Mouse (Mus musculus): ENCODE measurements around the gene Gstm6. TPM values are rescaled to one million over a fixed set of nuclear protein-coding genes. Genes with fewer than 3 reads are reported as not detected.

The Gstm6 gene
- total and polyA plus RNA-seq, 2 experiments from 2014 or later = 8.7 to 12.6 TPM

DNA sequence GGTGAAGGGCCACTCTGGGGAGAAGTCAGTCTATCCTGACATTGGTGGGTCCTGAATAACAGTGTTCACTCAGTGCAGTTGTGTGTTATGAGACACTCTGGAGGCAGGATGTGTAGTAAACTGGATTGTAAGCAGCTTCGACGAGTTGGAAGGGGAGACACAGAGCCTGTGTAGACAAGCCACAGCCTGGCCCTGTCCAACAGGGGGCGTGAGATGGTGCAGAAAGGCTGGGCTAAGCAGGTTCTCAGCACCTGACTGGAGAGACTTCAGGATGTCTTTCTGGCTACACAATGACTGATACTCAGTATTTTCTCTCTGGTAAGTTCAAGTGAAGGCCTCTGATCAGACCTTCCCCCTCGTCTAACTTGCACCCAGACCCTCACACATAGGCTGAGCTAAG lies 2.2 kb upstream of the Gstm6 start:
- no peak overlapping the region for H3K4me3 ChIP-seq (ENCODE audit: low read length)
- H3K36me3 ChIP-seq (ENCODE audit: insufficient read depth, low read length) = no peaks in the 10 kb centered on the region
- H3K9me3 ChIP-seq (ENCODE audit: low read length) = no peaks in the 10 kb centered on the region
- H3K4me1 ChIP-seq (ENCODE audit: insufficient read depth, low read length) = peaks cover 3% of the 10 kb centered on the region
- H3K9ac ChIP-seq (replicated peaks; ENCODE audit: low read length) = no peak overlapping the region
- DNase-seq (ENCODE audit: low spot score) (no peak), ATAC-seq (no peak)
- no peaks in the 10 kb centered on the region for H3K27me3 ChIP-seq (ENCODE audit: insufficient read depth, low read length)
- H3K27ac ChIP-seq = no peak overlapping the region
- 63% methylated on average over 4 of the region's 4 CpGs for WGBS
- no peak overlapping the region for H3K4me2 ChIP-seq (ENCODE audit: low read depth, low read length)
- TF ChIP-seq CTCF (IDR thresholded peaks at IDR 0.05; ENCODE audit: low read depth) = no peak

DNA sequence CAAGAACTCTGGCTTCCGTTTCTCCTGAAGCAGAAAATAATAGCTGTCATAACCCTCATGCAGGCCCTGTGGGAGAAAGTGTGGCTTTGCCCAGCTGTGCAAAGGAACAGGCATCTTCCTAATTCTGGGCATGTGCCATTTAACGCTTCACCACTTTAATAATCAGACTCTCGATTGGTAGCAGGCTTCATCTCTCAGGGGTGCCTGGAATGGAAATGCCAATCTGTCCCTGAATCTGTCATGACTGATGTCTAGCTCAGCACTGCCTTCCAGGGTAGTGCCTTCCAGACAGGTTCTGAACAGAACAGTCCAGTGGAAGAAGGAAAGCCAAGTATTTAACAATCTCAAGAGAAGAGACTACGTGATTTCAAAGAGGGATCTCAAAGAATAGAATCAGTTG lies 2.3 kb downstream of the Gstm6 start:
- Histone ChIP-seq H3K4me1 (ENCODE audit: insufficient read depth, low read length) (peaks cover 8% of the 10 kb centered on the region), H3K36me3 (ENCODE audit: insufficient read depth, low read length) (no peaks in the 10 kb centered on the region), H3K27me3 (ENCODE audit: insufficient read depth, low read length) (no peaks in the 10 kb centered on the region), H3K4me3 (ENCODE audit: low read length) (no peak overlapping the region), H3K9me3 (ENCODE audit: low read length) (no peaks in the 10 kb centered on the region), H3K27ac (no peak overlapping the region), H3K9ac (replicated peaks; ENCODE audit: low read length) (no peak overlapping the region), H3K4me2 (ENCODE audit: low read depth, low read length) (no peak overlapping the region)
- 43% methylated on average over 4 of the region's 4 CpGs for WGBS
- TF ChIP-seq CTCF (IDR thresholded peaks at IDR 0.05; ENCODE audit: low read depth) = no peak
- peak; percentile 58 for DNase-seq (ENCODE audit: low spot score)
- no peak for ATAC-seq

DNA sequence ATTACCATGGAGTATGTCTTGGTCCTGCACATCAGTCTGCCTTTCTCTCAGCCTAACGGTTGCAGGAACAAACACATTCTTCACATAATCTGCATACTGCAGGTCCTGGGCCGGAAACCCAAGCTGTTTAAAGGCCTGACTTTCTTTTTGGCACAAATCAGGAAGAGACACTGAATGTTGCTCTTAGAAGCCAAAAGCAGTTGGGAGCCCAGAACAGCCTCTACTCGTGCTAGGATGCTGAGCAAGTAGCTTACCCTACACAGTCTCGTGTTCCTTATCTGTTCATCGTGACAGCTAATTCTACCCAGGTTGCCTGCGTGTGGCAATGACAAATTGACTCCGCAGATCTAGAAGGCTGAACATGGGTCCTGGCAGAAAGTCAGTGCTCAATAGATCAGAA lies 3.0 kb downstream of the Gstm6 start:
- no peak overlapping the region for H3K4me3 ChIP-seq (ENCODE audit: low read length)
- no peak for ATAC-seq
- H3K4me1 ChIP-seq (ENCODE audit: insufficient read depth, low read length) = peaks cover 8% of the 10 kb centered on the region
- no peak for DNase-seq (ENCODE audit: low spot score)
- no peaks in the 10 kb centered on the region for H3K36me3 ChIP-seq (ENCODE audit: insufficient read depth, low read length)
- H3K9me3 ChIP-seq (ENCODE audit: low read length) = no peaks in the 10 kb centered on the region
- WGBS = 67% methylated on average over 7 of the region's 7 CpGs
- no peak overlapping the region for H3K9ac ChIP-seq (replicated peaks; ENCODE audit: low read length)
- no peak overlapping the region for H3K4me2 ChIP-seq (ENCODE audit: low read depth, low read length)
- H3K27ac ChIP-seq = no peak overlapping the region
- no peaks in the 10 kb centered on the region for H3K27me3 ChIP-seq (ENCODE audit: insufficient read depth, low read length)
- TF ChIP-seq CTCF (IDR thresholded peaks at IDR 0.05; ENCODE audit: low read depth) = no peak

DNA sequence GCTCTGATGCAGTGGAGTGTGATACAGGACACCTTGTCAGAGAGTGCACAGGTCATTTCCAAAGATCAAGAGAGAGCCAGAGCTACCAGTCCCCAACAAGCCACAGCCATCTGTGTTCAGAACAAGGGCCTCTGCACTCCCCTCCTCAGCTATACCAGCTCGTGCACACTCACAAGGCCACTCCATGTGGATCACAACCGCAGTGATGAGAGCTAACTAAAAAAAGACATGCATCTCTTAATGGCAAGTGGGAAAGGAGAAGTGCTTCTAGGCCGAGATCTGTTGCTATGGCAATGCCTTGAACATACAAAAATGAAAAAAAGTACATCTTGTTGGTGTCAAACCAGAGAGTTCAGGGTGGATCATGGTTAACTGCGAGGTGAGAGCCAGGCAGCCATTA lies 3.7 kb downstream of the Gstm6 start:
- H3K36me3 ChIP-seq (ENCODE audit: insufficient read depth, low read length) = no peaks in the 10 kb centered on the region
- no peak overlapping the region for H3K4me3 ChIP-seq (ENCODE audit: low read length)
- H3K4me2 ChIP-seq (ENCODE audit: low read depth, low read length) = no peak overlapping the region
- no peak for ATAC-seq
- WGBS = 42% methylated on average over 4 of the region's 4 CpGs
- H3K9me3 ChIP-seq (ENCODE audit: low read length) = no peaks in the 10 kb centered on the region
- no peak for TF ChIP-seq CTCF (IDR thresholded peaks at IDR 0.05; ENCODE audit: low read depth)
- H3K4me1 ChIP-seq (ENCODE audit: insufficient read depth, low read length) = peaks cover 8% of the 10 kb centered on the region
- H3K9ac ChIP-seq (replicated peaks; ENCODE audit: low read length) = no peak overlapping the region
- DNase-seq (ENCODE audit: low spot score) = peak; percentile 23
- no peaks in the 10 kb centered on the region for H3K27me3 ChIP-seq (ENCODE audit: insufficient read depth, low read length)
- no peak overlapping the region; the same call in 1 of the 2 replicates for H3K27ac ChIP-seq

DNA sequence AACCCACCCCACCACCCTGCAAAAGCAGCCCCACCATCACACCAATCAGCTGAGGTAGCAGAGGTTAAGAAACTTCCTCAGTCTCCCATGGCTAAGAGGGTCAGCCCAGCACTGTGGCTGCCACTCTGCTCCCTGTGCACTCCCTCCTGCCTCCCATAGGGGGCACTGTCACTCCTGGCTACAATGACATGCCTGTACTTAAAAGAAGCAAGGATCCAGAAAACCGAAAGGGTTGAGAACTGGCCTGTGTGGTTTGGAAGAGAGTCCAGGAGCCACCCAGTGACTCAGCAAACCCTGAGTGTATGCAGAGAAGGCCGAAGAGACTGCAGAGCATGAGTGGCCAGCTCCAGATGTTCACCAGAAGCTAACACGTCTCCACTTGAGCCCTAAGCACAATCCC lies 4.1 kb downstream of the Gstm6 start:
- DNase-seq (ENCODE audit: low spot score) (peak; percentile 53), ATAC-seq (peak; percentile 44; the same call in 1 of the 2 replicates)
- peaks cover 8% of the 10 kb centered on the region for H3K4me1 ChIP-seq (ENCODE audit: insufficient read depth, low read length)
- no peaks in the 10 kb centered on the region for H3K27me3 ChIP-seq (ENCODE audit: insufficient read depth, low read length)
- H3K9ac ChIP-seq (replicated peaks; ENCODE audit: low read length) = no peak overlapping the region
- 43% methylated on average over 3 of the region's 3 CpGs for WGBS
- no peak overlapping the region; the same call in 1 of the 2 replicates for H3K27ac ChIP-seq
- peak; percentile 76 for TF ChIP-seq CTCF (IDR thresholded peaks at IDR 0.05; ENCODE audit: low read depth)
- no peaks in the 10 kb centered on the region for H3K36me3 ChIP-seq (ENCODE audit: insufficient read depth, low read length)
- no peak overlapping the region for H3K4me3 ChIP-seq (ENCODE audit: low read length)
- H3K9me3 ChIP-seq (ENCODE audit: low read length) = no peaks in the 10 kb centered on the region
- no peak overlapping the region for H3K4me2 ChIP-seq (ENCODE audit: low read depth, low read length)

DNA sequence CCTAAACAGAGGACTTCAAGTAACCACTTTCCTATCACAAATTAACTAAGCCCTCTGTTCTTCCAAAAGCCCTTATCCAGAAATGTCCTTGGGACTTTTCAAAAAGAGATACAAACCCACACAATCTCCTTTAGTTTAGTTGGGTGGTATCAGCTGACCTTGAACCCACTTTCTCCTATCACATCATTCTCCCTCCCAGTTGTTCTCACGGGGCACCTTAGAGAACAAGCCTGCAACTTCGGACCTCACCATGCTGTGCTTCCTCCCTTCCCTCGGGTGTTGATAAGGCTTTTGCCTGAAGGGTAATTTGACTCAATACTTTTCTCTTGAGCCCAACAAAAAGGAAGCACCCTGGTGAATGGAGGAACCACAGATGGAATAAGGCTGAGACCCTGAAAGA lies 7.7 kb downstream of the Gstm6 start:
- Histone ChIP-seq H3K4me2 (ENCODE audit: low read depth, low read length) (no peak overlapping the region), H3K9me3 (ENCODE audit: low read length) (no peaks in the 10 kb centered on the region), H3K27me3 (ENCODE audit: insufficient read depth, low read length) (no peaks in the 10 kb centered on the region), H3K36me3 (ENCODE audit: insufficient read depth, low read length) (no peaks in the 10 kb centered on the region), H3K27ac (no peak overlapping the region), H3K4me3 (ENCODE audit: low read length) (no peak overlapping the region), H3K9ac (replicated peaks; ENCODE audit: low read length) (no peak overlapping the region), H3K4me1 (ENCODE audit: insufficient read depth, low read length) (peaks cover 5% of the 10 kb centered on the region; the same call in 1 of the 2 replicates)
- ATAC-seq = no peak
- WGBS = 75% methylated on average over 3 of the region's 3 CpGs
- DNase-seq (ENCODE audit: low spot score) = no peak
- TF ChIP-seq CTCF (IDR thresholded peaks at IDR 0.05; ENCODE audit: low read depth) = no peak

DNA sequence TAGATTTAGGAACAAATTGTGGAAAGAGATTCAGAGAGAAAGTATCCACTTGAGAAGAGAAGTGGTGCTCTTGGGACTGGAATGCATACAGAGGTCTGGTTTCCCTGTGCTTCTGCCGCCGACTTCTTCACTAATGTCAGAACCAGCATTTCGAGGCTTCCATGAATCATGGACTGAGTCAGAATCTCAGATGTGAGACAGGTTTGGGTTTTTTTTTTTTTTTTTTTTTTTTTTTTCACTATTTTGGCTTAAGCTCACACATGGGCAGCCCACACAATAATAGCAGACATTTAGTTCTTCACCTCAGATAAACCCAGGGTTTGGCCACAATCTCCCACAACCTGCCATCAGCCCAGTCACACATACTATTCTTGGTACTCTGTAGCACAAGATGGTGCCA lies 8.3 kb downstream of the Gstm6 start:
- DNase-seq (ENCODE audit: low spot score) = no peak
- H3K27ac ChIP-seq = no peak overlapping the region
- no peak overlapping the region for H3K4me2 ChIP-seq (ENCODE audit: low read depth, low read length)
- H3K36me3 ChIP-seq (ENCODE audit: insufficient read depth, low read length) = no peaks in the 10 kb centered on the region
- H3K9ac ChIP-seq (replicated peaks; ENCODE audit: low read length) = no peak overlapping the region
- no peaks in the 10 kb centered on the region for H3K27me3 ChIP-seq (ENCODE audit: insufficient read depth, low read length)
- no peaks in the 10 kb centered on the region for H3K9me3 ChIP-seq (ENCODE audit: low read length)
- 93% methylated on average over 3 of the region's 3 CpGs for WGBS
- peaks cover 5% of the 10 kb centered on the region; the same call in 1 of the 2 replicates for H3K4me1 ChIP-seq (ENCODE audit: insufficient read depth, low read length)
- ATAC-seq = no peak
- TF ChIP-seq CTCF (IDR thresholded peaks at IDR 0.05; ENCODE audit: low read depth) = no peak
- no peak overlapping the region for H3K4me3 ChIP-seq (ENCODE audit: low read length)
